Mouse (Mus musculus) heart, embryonic 11.5 days (tissue): ENCODE measurements at regions not wholly inside any gene's neighbourhood (a gene's known extent, or its start where the extent isn't known, plus 50 kb on each side); places are given as distances from the start of the nearest gene placed in this dataset.

Experiments
- ATAC-seq: fragments of 200-750 bp; cut with Nextera tagmentation; replicated peaks from 2 replicates; pipeline ENCODE4 v1.8.0; 2017; ENCODE audit warnings: moderate library complexity; ENCODE audit not compliant: insufficient number of reproducible peaks, low FRiP score, low TSS enrichment
- H3K27ac ChIP-seq: fragments of 300-500 bp; sonication (generic); 2 replicates; pipeline ENCODE4 v1.5.1; 2014; ENCODE audit warnings: mild to moderate bottlenecking, low read depth, low read length
- H3K27me3 ChIP-seq: fragments of 300-500 bp; sonication (generic); 2 replicates; pipeline ENCODE4 v1.6.1; 2014; ENCODE audit warnings: mild to moderate bottlenecking, low read length, mixed read lengths; ENCODE audit not compliant: control insufficient read depth, insufficient read depth
- H3K36me3 ChIP-seq: fragments of 300-500 bp; sonication (generic); 2 replicates; pipeline ENCODE4 v1.6.1; 2014; ENCODE audit warnings: mild to moderate bottlenecking, low read length, moderate library complexity, mixed read lengths; ENCODE audit not compliant: control insufficient read depth, insufficient read depth
- H3K4me1 ChIP-seq: fragments of 300-500 bp; sonication (generic); 2 replicates; pipeline ENCODE4 v1.6.1; 2014; ENCODE audit warnings: low read length; ENCODE audit not compliant: control insufficient read depth, insufficient read depth
- H3K4me2 ChIP-seq: fragments of 300-500 bp; sonication (generic); 2 replicates; pipeline ENCODE4 v1.6.1; 2014; ENCODE audit warnings: mild to moderate bottlenecking, moderate library complexity
- H3K4me3 ChIP-seq: fragments of 300-500 bp; sonication (generic); 2 replicates; pipeline ENCODE4 v1.5.1; 2014; ENCODE audit warnings: low read depth, low read length
- H3K9ac ChIP-seq: fragments of 300-500 bp; sonication (generic); 2 replicates; pipeline ENCODE4 v1.6.1; 2014; ENCODE audit warnings: mild to moderate bottlenecking, low read depth, low read length, moderate library complexity
- H3K9me3 ChIP-seq: fragments of 300-500 bp; sonication (generic); replicated peaks from 2 replicates; pipeline ENCODE4 v1.6.1; 2016; ENCODE audit warnings: low read length; ENCODE audit not compliant: control insufficient read depth
- WGBS: fragments of 180-500 bp; shearing (Covaris S2); extraction: QIAGEN DNeasy Blood & Tissue Kit; methylation state at CpG from one replicate; pipeline ENCODE4 v1.1.7; 2014; ENCODE audit not compliant: insufficient replicate concordance; 5-methylcytosine and 5-hydroxymethylcytosine counted together

- no peaks in the 10 kb centered on the region for H3K36me3 ChIP-seq
- H3K4me1 ChIP-seq, result no peaks in the 10 kb centered on the region
- H3K9me3 ChIP-seq, result no peaks in the 10 kb centered on the region
- H3K4me2 ChIP-seq, result no peak overlapping the region
- ATAC-seq, result no peak
- H3K4me3 ChIP-seq, result no peak overlapping the region
- no peak overlapping the region for H3K9ac ChIP-seq
- WGBS, result 81% methylated on average over 5 of the region's 5 CpGs
- H3K27me3 ChIP-seq, result no peaks in the 10 kb centered on the region
- no peak overlapping the region for H3K27ac ChIP-seq
Observed at GRCm38 (mm10) chr5:106088478-106089185, 212.3 kb downstream of the Zfp326 start.

DNA sequence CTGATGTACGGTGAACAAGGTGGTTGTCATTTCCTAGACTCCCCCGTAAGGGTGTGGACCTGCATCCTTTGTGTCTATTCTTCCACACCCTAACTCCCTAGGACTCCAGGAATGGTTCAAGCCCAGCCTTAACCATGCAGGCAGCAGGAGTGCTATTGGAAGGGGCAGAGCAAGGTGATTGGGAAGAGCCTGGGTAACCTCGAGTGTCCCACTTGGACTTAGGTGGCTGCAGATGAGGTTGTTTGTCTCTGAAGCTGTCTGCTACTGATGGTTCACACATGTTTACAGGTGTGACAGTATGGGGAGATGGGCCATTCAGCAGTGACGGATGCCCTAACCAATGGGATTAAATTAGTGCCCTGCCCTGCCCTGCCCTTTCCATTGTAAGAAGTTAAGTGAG, 207.4 kb downstream of the Zfp326 start:
- Histone ChIP-seq H3K4me2 (no peak overlapping the region), H3K27me3 (no peaks in the 10 kb centered on the region), H3K27ac (no peak overlapping the region), H3K9ac (no peak overlapping the region), H3K4me3 (no peak overlapping the region), H3K36me3 (no peaks in the 10 kb centered on the region), H3K4me1 (no peaks in the 10 kb centered on the region), H3K9me3 (no peaks in the 10 kb centered on the region)
- ATAC-seq, result no peak
- WGBS, result 77% methylated on average over 4 of the region's 4 CpGs

- no peak overlapping the region for H3K4me3 ChIP-seq
- H3K9ac ChIP-seq, result no peak overlapping the region
- 65% methylated on average over 7 of the region's 7 CpGs for WGBS
- no peak for ATAC-seq
- H3K27ac ChIP-seq, result no peak overlapping the region
- H3K9me3 ChIP-seq, result no peaks in the 10 kb centered on the region
- no peaks in the 10 kb centered on the region for H3K27me3 ChIP-seq
- no peaks in the 10 kb centered on the region for H3K36me3 ChIP-seq
- no peak overlapping the region for H3K4me2 ChIP-seq
- H3K4me1 ChIP-seq, result no peaks in the 10 kb centered on the region
Observed at GRCm38 (mm10) chr5:106082891-106083290, 206.5 kb downstream of the Zfp326 start.

GRCm38 (mm10) chr5:106067124-106067551, 190.8 kb downstream of the Zfp326 start:
- H3K4me3 ChIP-seq, result no peak overlapping the region
- no peak for ATAC-seq
- WGBS, result 78% methylated on average over 9 of the region's 9 CpGs
- H3K9ac ChIP-seq, result no peak overlapping the region
- H3K27me3 ChIP-seq, result no peaks in the 10 kb centered on the region
- no peaks in the 10 kb centered on the region for H3K4me1 ChIP-seq
- peaks cover 6% of the 10 kb centered on the region for H3K9me3 ChIP-seq
- no peaks in the 10 kb centered on the region for H3K36me3 ChIP-seq
- H3K27ac ChIP-seq, result no peak overlapping the region
- H3K4me2 ChIP-seq, result no peak overlapping the region

DNA sequence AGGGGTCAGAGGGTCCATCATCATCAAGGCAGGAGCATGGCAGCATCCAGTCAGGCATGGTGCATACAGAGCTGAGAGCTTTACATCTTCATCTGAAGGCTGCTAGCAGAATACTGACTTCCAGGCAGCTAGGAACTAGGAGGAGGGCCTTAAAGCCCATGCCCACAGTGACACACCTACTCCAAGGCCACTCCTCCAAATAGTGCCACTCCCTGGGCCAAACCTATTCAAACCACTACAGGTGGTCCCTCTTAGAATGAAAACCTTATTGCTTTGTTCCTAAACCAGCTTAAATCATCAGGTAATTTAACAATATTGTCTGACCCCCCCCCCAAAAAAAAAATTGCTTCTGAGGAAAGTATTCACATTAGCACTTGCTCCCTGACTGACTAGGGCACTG, 190.3 kb downstream of the Zfp326 start:
- Histone ChIP-seq H3K27ac (no peak overlapping the region), H3K9me3 (peaks cover 6% of the 10 kb centered on the region), H3K36me3 (no peaks in the 10 kb centered on the region), H3K27me3 (no peaks in the 10 kb centered on the region), H3K4me2 (no peak overlapping the region), H3K4me1 (no peaks in the 10 kb centered on the region), H3K4me3 (no peak overlapping the region), H3K9ac (no peak overlapping the region)
- no peak for ATAC-seq

GRCm38 (mm10) chr5:106064366-106064765, 188.0 kb downstream of the Zfp326 start:
- Histone ChIP-seq H3K4me2 (no peak overlapping the region), H3K9ac (no peak overlapping the region), H3K36me3 (no peaks in the 10 kb centered on the region), H3K9me3 (peaks cover 6% of the 10 kb centered on the region), H3K27ac (no peak overlapping the region), H3K27me3 (no peaks in the 10 kb centered on the region), H3K4me3 (no peak overlapping the region), H3K4me1 (no peaks in the 10 kb centered on the region)
- no peak for ATAC-seq
- WGBS, result 81% methylated on average over 7 of the region's 7 CpGs

GRCm38 (mm10) chr5:106062926-106063325, 186.6 kb downstream of the Zfp326 start:
- Histone ChIP-seq H3K4me1 (no peaks in the 10 kb centered on the region), H3K4me3 (no peak overlapping the region), H3K27me3 (no peaks in the 10 kb centered on the region), H3K27ac (no peak overlapping the region), H3K9ac (no peak overlapping the region), H3K4me2 (no peak overlapping the region), H3K9me3 (peaks cover 6% of the 10 kb centered on the region), H3K36me3 (no peaks in the 10 kb centered on the region)
- 85% methylated on average over 6 of the region's 6 CpGs for WGBS
- no peak for ATAC-seq

GRCm38 (mm10) chr5:106056631-106057030, 180.3 kb downstream of the Zfp326 start:
- H3K4me2 ChIP-seq, result no peak overlapping the region
- WGBS, result 16% methylated on average over 9 of the region's 9 CpGs
- no peak overlapping the region for H3K27ac ChIP-seq
- no peak for ATAC-seq
- H3K4me1 ChIP-seq, result no peaks in the 10 kb centered on the region
- H3K9me3 ChIP-seq, result no peaks in the 10 kb centered on the region
- H3K36me3 ChIP-seq, result no peaks in the 10 kb centered on the region
- H3K27me3 ChIP-seq, result no peaks in the 10 kb centered on the region
- no peak overlapping the region for H3K4me3 ChIP-seq
- H3K9ac ChIP-seq, result no peak overlapping the region

GRCm38 (mm10) chr5:106055221-106055620, 178.9 kb downstream of the Zfp326 start:
- no peaks in the 10 kb centered on the region for H3K36me3 ChIP-seq
- no peak for ATAC-seq
- no peak overlapping the region for H3K9ac ChIP-seq
- H3K9me3 ChIP-seq, result no peaks in the 10 kb centered on the region
- WGBS, result 52% methylated on average over 8 of the region's 8 CpGs
- no peaks in the 10 kb centered on the region for H3K4me1 ChIP-seq
- no peak overlapping the region for H3K4me2 ChIP-seq
- no peak overlapping the region for H3K4me3 ChIP-seq
- no peak overlapping the region for H3K27ac ChIP-seq
- no peaks in the 10 kb centered on the region for H3K27me3 ChIP-seq
